Mouse (Mus musculus): ENCODE data around the gene Ccdc63. TPM values are rescaled to one million over a fixed set of nuclear protein-coding genes. Genes with fewer than 3 reads are reported as not detected.

Gene Ccdc63
- polyA plus RNA-seq, 1 experiment = 0.17 TPM

GRCm38 (mm10) chr5:122111091-122111932 is 29.3 kb downstream of the Ccdc63 start:
- Histone ChIP-seq H3K4me1 (ENCODE audit: control insufficient read depth, insufficient read depth, low read length) (no peaks in the 10 kb centered on the region), H3K4me3 (ENCODE audit: insufficient read depth, low read length) (no peak overlapping the region), H3K27ac (ENCODE audit: insufficient read depth, low read length) (no peak overlapping the region)
- TF ChIP-seq POLR2A (IDR thresholded peaks at IDR 0.05; ENCODE audit: extremely low read depth, insufficient read depth, low read length) (no peak), CTCF (IDR thresholded peaks at IDR 0.05; ENCODE audit: extremely low read depth, insufficient read depth, low read length) (no peak)

GRCm38 (mm10) chr5:122110625-122111024 is 30.0 kb downstream of the Ccdc63 start:
- Histone ChIP-seq H3K4me3 (ENCODE audit: insufficient read depth, low read length) (no peak overlapping the region), H3K27ac (ENCODE audit: insufficient read depth, low read length) (no peak overlapping the region), H3K4me1 (ENCODE audit: control insufficient read depth, insufficient read depth, low read length) (no peaks in the 10 kb centered on the region)
- TF ChIP-seq POLR2A (IDR thresholded peaks at IDR 0.05; ENCODE audit: extremely low read depth, insufficient read depth, low read length) (no peak), CTCF (IDR thresholded peaks at IDR 0.05; ENCODE audit: extremely low read depth, insufficient read depth, low read length) (no peak)

GRCm38 (mm10) chr5:122109325-122110060 is 31.1 kb downstream of the Ccdc63 start:
- no peak overlapping the region for H3K27ac ChIP-seq (ENCODE audit: insufficient read depth, low read length)
- no peak for TF ChIP-seq CTCF (IDR thresholded peaks at IDR 0.05; ENCODE audit: extremely low read depth, insufficient read depth, low read length)
- no peak for TF ChIP-seq POLR2A (IDR thresholded peaks at IDR 0.05; ENCODE audit: extremely low read depth, insufficient read depth, low read length)
- no peak overlapping the region for H3K4me3 ChIP-seq (ENCODE audit: insufficient read depth, low read length)
- H3K4me1 ChIP-seq (ENCODE audit: control insufficient read depth, insufficient read depth, low read length) = no peaks in the 10 kb centered on the region

- no peak for TF ChIP-seq CTCF (IDR thresholded peaks at IDR 0.05; ENCODE audit: extremely low read depth, insufficient read depth, low read length)
- TF ChIP-seq POLR2A (IDR thresholded peaks at IDR 0.05; ENCODE audit: extremely low read depth, insufficient read depth, low read length) = no peak
Measured at GRCm38 (mm10) chr5:122108104-122108503, 32.5 kb downstream of the Ccdc63 start.

GRCm38 (mm10) chr5:122106212-122106611 is 34.4 kb downstream of the Ccdc63 start:
- Histone ChIP-seq H3K4me1 (ENCODE audit: control insufficient read depth, insufficient read depth, low read length) (no peaks in the 10 kb centered on the region), H3K4me3 (ENCODE audit: insufficient read depth, low read length) (no peak overlapping the region), H3K27ac (ENCODE audit: insufficient read depth, low read length) (no peak overlapping the region)
- TF ChIP-seq POLR2A (IDR thresholded peaks at IDR 0.05; ENCODE audit: extremely low read depth, insufficient read depth, low read length) = no peak
- TF ChIP-seq CTCF (IDR thresholded peaks at IDR 0.05; ENCODE audit: extremely low read depth, insufficient read depth, low read length) = no peak

More at GRCm38 (mm10) chr5:122108104-122108503, 32.5 kb downstream of the Ccdc63 start:
- no peak overlapping the region for H3K4me3 ChIP-seq (ENCODE audit: insufficient read depth, low read length)
- H3K27ac ChIP-seq (ENCODE audit: insufficient read depth, low read length) = no peak overlapping the region
- H3K4me1 ChIP-seq (ENCODE audit: control insufficient read depth, insufficient read depth, low read length) = no peaks in the 10 kb centered on the region

GRCm38 (mm10) chr5:122104981-122105380 is 35.6 kb downstream of the Ccdc63 start:
- TF ChIP-seq POLR2A (IDR thresholded peaks at IDR 0.05; ENCODE audit: extremely low read depth, insufficient read depth, low read length) = no peak
- TF ChIP-seq CTCF (IDR thresholded peaks at IDR 0.05; ENCODE audit: extremely low read depth, insufficient read depth, low read length) = no peak
- H3K27ac ChIP-seq (ENCODE audit: insufficient read depth, low read length) = no peak overlapping the region
- no peaks in the 10 kb centered on the region for H3K4me1 ChIP-seq (ENCODE audit: control insufficient read depth, insufficient read depth, low read length)
- H3K4me3 ChIP-seq (ENCODE audit: insufficient read depth, low read length) = no peak overlapping the region

GRCm38 (mm10) chr5:122104201-122104600 is 36.4 kb downstream of the Ccdc63 start:
- no peaks in the 10 kb centered on the region for H3K4me1 ChIP-seq (ENCODE audit: control insufficient read depth, insufficient read depth, low read length)
- TF ChIP-seq POLR2A (IDR thresholded peaks at IDR 0.05; ENCODE audit: extremely low read depth, insufficient read depth, low read length) (no peak), CTCF (IDR thresholded peaks at IDR 0.05; ENCODE audit: extremely low read depth, insufficient read depth, low read length) (peak; percentile 44)
- no peak overlapping the region for H3K4me3 ChIP-seq (ENCODE audit: insufficient read depth, low read length)
- no peak overlapping the region for H3K27ac ChIP-seq (ENCODE audit: insufficient read depth, low read length)

- Histone ChIP-seq H3K27ac (ENCODE audit: insufficient read depth, low read length) (no peak overlapping the region), H3K4me1 (ENCODE audit: control insufficient read depth, insufficient read depth, low read length) (no peaks in the 10 kb centered on the region), H3K4me3 (ENCODE audit: insufficient read depth, low read length) (no peak overlapping the region)
- TF ChIP-seq POLR2A (IDR thresholded peaks at IDR 0.05; ENCODE audit: extremely low read depth, insufficient read depth, low read length) (no peak), CTCF (IDR thresholded peaks at IDR 0.05; ENCODE audit: extremely low read depth, insufficient read depth, low read length) (no peak)
Measured at GRCm38 (mm10) chr5:122103075-122103474, 37.5 kb downstream of the Ccdc63 start.

- H3K27ac ChIP-seq (ENCODE audit: insufficient read depth, low read length) = no peak overlapping the region
- TF ChIP-seq CTCF (IDR thresholded peaks at IDR 0.05; ENCODE audit: extremely low read depth, insufficient read depth, low read length) = no peak
- no peak overlapping the region for H3K4me3 ChIP-seq (ENCODE audit: insufficient read depth, low read length)
- no peaks in the 10 kb centered on the region for H3K4me1 ChIP-seq (ENCODE audit: control insufficient read depth, insufficient read depth, low read length)
Measured at GRCm38 (mm10) chr5:122102476-122103050, 38.1 kb downstream of the Ccdc63 start.
